Mouse (Mus musculus) erythroblast, embryonic 14.5 days (primary cell): Measurements from ENCODE around the gene Slc46a1.

ENCODE experiments used
- GATA1 ChIP-seq: IDR thresholded peaks from 2 replicates; pipeline ENCODE4 v1.6.1; 2012; ENCODE audit warnings: low read length, inconsistent platforms, mixed read lengths
- TAL1 ChIP-seq: IDR thresholded peaks from 3 replicates; pipeline ENCODE4 v1.6.1; 2012; ENCODE audit warnings: low read length, inconsistent platforms, mixed read lengths

DNA sequence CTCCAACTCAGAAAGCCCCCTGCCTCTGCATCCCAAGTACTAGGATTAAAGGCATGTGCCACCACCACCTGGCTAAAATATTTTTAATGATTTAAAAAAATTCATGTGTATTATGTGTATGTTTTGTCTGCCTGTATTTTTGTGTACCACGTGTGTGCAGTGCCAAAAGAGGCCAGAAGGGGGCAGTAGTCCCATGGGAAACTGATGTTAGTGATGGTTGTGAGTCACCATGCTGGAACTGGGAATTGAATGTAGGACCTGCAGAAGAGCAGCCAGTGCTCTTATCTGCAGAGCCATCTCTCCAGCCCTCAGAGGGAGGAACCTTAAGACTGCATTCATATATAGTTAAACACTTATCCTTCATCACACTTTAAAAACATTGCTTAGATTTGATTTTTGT lies 3.6 kb upstream of the Slc46a1 start:
- TF ChIP-seq GATA1 (no peak), TAL1 (no peak)
